In genomic region chr3:37378412-37378811, GRCm38 (mm10) we compare ENCODE assay signal across 12 mouse cellular contexts. TPM values are rescaled to one million over a fixed set of nuclear protein-coding genes. Genes with fewer than 3 reads are reported as not detected.
DNase-seq lines count a peak whose midpoint lies in the region; ATAC-seq and TF ChIP-seq lines count a peak whose summit lies in the region.
"Had no signal": no experiment of that assay in that cellular context is flagged by ENCODE, and none has a peak within 500 bp of the region (broad histone marks: within the 10 kb centered on the region; RNA-seq: fewer than 3 reads in every experiment).

No protein-coding gene starts in this region.

- DNase-seq in embryo, embryonic 11 days, result peak; percentile 13
- DNase-seq in embryo, embryonic 10 days (ENCODE audit: low spot score), result no peak
- peak; percentile 25 for DNase-seq in kidney, adult 2 months
- no peak for DNase-seq in kidney, adult 18-20 months
- peak; percentile 43 for DNase-seq in kidney, postnatal 10 days
- peak; percentile 48 to 84 for DNase-seq in lung, postnatal 4 days
- DNase-seq in layer of hippocampus, adult 9-11 months, result no peak
- no peak for DNase-seq in midbrain, embryonic 11.5 days (ENCODE audit: low spot score, missing footprints)
- DNase-seq: cerebellum, postnatal 36 days had no signal

- H3K27ac ChIP-seq in kidney, adult 2 months (ENCODE audit: insufficient read depth, low read depth, low read length), result no peak overlapping the region
- H3K27ac ChIP-seq in midbrain, embryonic 11.5 days (ENCODE audit: low read depth, low read length), result no peak overlapping the region
- H3K27ac ChIP-seq: heart, embryonic 10.5 days; liver, embryonic 12.5 days had no signal

- H3K4me3 ChIP-seq in kidney, adult 2 months (ENCODE audit: insufficient read depth, low read depth, low read length), result no peak overlapping the region
- no peak overlapping the region for H3K4me3 ChIP-seq in midbrain, embryonic 11.5 days (ENCODE audit: low read depth, low read length)
- H3K4me3 ChIP-seq: heart, embryonic 10.5 days; liver, embryonic 12.5 days had no signal

- TF ChIP-seq POLR2A in kidney, adult 2 months (IDR thresholded peaks at IDR 0.05; ENCODE audit: low read depth, low read length), result no peak

- no peak for ATAC-seq in midbrain, embryonic 11.5 days (ENCODE audit: low FRiP score)
- ATAC-seq: liver, embryonic 12.5 days had no signal

- WGBS in kidney, adult 2 months, result 44% methylated on average over 6 of the region's 6 CpGs
- 82% methylated on average over 6 of the region's 6 CpGs for WGBS in midbrain, embryonic 11.5 days

- H3K9me3 ChIP-seq in midbrain, embryonic 11.5 days (ENCODE audit: control insufficient read depth, low read length), result no peaks in the 10 kb centered on the region
- H3K9me3 ChIP-seq: G1E; heart, embryonic 10.5 days; liver, embryonic 12.5 days had no signal

- no peaks in the 10 kb centered on the region for H3K27me3 ChIP-seq in kidney, adult 2 months (replicated peaks; ENCODE audit: control insufficient read depth, insufficient read depth, low read length)
- no peaks in the 10 kb centered on the region for H3K27me3 ChIP-seq in midbrain, embryonic 11.5 days (ENCODE audit: control insufficient read depth, insufficient read depth, low read length)
- H3K27me3 ChIP-seq: liver, embryonic 12.5 days had no signal

- H3K36me3 ChIP-seq in kidney, adult 2 months (ENCODE audit: control insufficient read depth, insufficient read depth, low read length), result no peaks in the 10 kb centered on the region
- H3K36me3 ChIP-seq in midbrain, embryonic 11.5 days (ENCODE audit: control insufficient read depth, insufficient read depth, low read length), result no peaks in the 10 kb centered on the region
- H3K36me3 ChIP-seq: G1E; heart, embryonic 10.5 days; liver, embryonic 12.5 days had no signal

- no peak overlapping the region for H3K4me2 ChIP-seq in midbrain, embryonic 11.5 days
- H3K4me2 ChIP-seq: liver, embryonic 12.5 days had no signal

- H3K4me1 ChIP-seq in kidney, adult 2 months (ENCODE audit: control insufficient read depth, insufficient read depth, low read length), result no peaks in the 10 kb centered on the region
- no peaks in the 10 kb centered on the region for H3K4me1 ChIP-seq in midbrain, embryonic 11.5 days (ENCODE audit: control insufficient read depth, insufficient read depth, low read length)
- H3K4me1 ChIP-seq: liver, embryonic 12.5 days had no signal

- H3K9ac ChIP-seq in midbrain, embryonic 11.5 days (ENCODE audit: low read length), result no peak overlapping the region
- H3K9ac ChIP-seq: liver, embryonic 12.5 days had no signal

- TF ChIP-seq CTCF in kidney, adult 2 months (conservative IDR thresholded peaks at IDR 0.05; ENCODE audit: insufficient read depth, insufficient read length, low read depth, low read length), result no peak

RNA-seq across cellular contexts. Expression of gene Fgf2, which starts 30.3 kb away (rescaled TPM):
- polyA plus RNA-seq in kidney, adult 2 months (2012; rRNA removed), result 0.78 and 0.79 TPM in 2 replicates
- polyA plus RNA-seq in midbrain, embryonic 11.5 days (2014; fragmentation: Nextera tagmentation; extraction: Ambion mirVana), result 0.86 and 0.91 TPM in 2 replicates

RNA-seq across cellular contexts. Expression of gene Spata5, which starts 41.3 kb away (rescaled TPM):
- 2.0 and 2.7 TPM in 2 replicates for polyA plus RNA-seq in kidney, adult 2 months (2012; rRNA removed)
- polyA plus RNA-seq in midbrain, embryonic 11.5 days (2014; fragmentation: Nextera tagmentation; extraction: Ambion mirVana), result 42.1 and 42.3 TPM in 2 replicates

RNA-seq across cellular contexts. Expression of gene Nudt6, which starts 41.6 kb away (rescaled TPM):
- 26.0 and 32.4 TPM in 2 replicates for polyA plus RNA-seq in kidney, adult 2 months (2012; rRNA removed)
- 3.3 and 3.5 TPM in 2 replicates for polyA plus RNA-seq in midbrain, embryonic 11.5 days (2014; fragmentation: Nextera tagmentation; extraction: Ambion mirVana)

Comparison
In these comparisons a context has a peak if more than half of its experiments do, and no peak if none do; other contexts are left out.
1. DNase-seq: peak in embryo, embryonic 11 days (single experiment), kidney, adult 2 months (single experiment), kidney, postnatal 10 days (single experiment) and lung, postnatal 4 days (2 of 2); none in embryo, embryonic 10 days (single experiment), kidney, adult 18-20 months (single experiment), layer of hippocampus, adult 9-11 months (single experiment) and midbrain, embryonic 11.5 days (single experiment).
2. RNA of gene Spata5, which starts 41.3 kb away (polyA plus RNA-seq): 42.1 to 42.3 TPM in midbrain, embryonic 11.5 days; 2.0 to 2.7 TPM in kidney, adult 2 months; every median in the first group is over 10 times any median in the second.